Mouse (Mus musculus) testis, adult 2 months (tissue): ENCODE results near the gene Id3.

Source experiments
- CTCF ChIP-seq: fragments of 200-500 bp; IDR thresholded peaks from 2 replicates; pipeline ENCODE4 v1.5.1; 2012; ENCODE audit warnings: low read depth, mild to moderate bottlenecking, inconsistent platforms, low read length, moderate library complexity; ENCODE audit not compliant: control insufficient read depth, insufficient read depth, insufficient replicate concordance
- POLR2A ChIP-seq: fragments of 200-500 bp; IDR thresholded peaks from 2 replicates; pipeline ENCODE4 v1.6.1; 2012; ENCODE audit warnings: low read depth, mild to moderate bottlenecking, inconsistent platforms, low read length, moderate library complexity; ENCODE audit not compliant: control insufficient read depth

DNA sequence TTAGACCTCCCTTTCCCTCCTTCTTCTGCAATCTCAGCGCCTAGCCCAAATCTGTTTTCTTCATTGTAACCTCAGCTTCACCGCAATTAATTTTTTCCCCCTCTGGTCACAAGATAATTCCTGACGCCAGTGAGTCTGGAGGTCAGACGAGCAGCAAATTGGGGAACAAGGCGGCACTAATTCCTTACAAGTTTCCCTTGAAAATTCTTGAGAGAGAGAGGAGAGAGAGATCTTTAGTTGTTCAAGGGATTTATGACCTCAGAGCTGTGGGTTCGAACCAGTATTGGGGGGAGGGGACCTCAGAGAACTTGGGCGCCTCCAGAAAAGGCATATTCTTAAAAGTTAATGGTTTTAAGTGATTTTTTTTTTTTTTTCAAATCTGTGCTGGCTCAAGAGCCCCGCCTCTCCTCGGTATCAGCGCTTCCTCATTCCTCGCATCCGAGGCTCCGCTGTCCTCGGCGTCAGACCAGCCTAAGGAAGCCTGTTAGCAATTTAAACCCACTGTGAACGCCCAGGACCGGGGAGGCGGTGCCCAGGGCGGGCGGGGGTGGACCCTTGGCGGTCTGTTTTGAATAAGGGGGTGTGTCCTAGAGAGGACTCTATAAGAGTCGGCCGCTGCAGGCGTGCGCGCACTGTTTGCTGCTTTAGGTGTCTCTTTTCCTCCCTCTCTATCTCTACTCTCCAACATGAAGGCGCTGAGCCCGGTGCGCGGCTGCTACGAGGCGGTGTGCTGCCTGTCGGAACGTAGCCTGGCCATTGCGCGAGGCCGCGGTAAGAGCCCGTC lies at the start of gene Id3:
- TF ChIP-seq POLR2A (peak; percentile 92), CTCF (no peak)
